Mouse (Mus musculus) lung, adult 2 months (tissue): ENCODE measurements at regions not wholly inside any gene's neighbourhood (a gene's known extent, or its start where the extent isn't known, plus 50 kb on each side); places are given as distances from the start of the nearest gene placed in this dataset.

Source experiments
- CTCF ChIP-seq: fragments of 200-500 bp; IDR thresholded peaks from 2 replicates; pipeline ENCODE4 v1.5.1; 2011; ENCODE audit warnings: mild to moderate bottlenecking, low read length, control low read depth; ENCODE audit not compliant: insufficient read depth
- POLR2A ChIP-seq: fragments of 200-500 bp; IDR thresholded peaks from 2 replicates; pipeline ENCODE4 v1.6.1; 2011; ENCODE audit warnings: low read depth, mild to moderate bottlenecking, control low read depth, low read length, borderline replicate concordance; ENCODE audit errors: extremely low read depth

DNA sequence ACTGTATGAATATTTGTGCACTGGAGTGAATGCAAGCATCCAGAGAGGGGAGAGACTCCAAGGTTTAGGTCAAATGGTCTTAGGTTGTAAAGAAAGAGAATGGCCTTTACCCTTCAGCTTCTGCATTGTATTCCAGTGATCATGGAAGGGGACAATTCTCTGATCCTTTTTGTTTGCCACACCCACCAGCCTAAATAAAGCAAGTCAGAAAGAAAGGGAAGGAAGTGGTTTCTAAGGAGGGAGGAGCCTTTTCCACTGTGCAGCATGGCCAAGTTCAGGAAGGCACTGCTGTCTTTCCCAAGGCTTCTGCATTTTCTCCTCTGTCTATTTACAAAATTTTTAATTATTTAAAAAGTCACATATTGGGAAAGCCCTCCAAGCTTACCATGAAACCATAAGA is 197.5 kb upstream of the Sp8 start:
- TF ChIP-seq POLR2A (no peak), CTCF (no peak)
